Mouse (Mus musculus) hindbrain, embryonic 11.5 days (tissue): ENCODE results near the gene Hexdc. TPM values are rescaled to one million over a fixed set of nuclear protein-coding genes. Genes with fewer than 3 reads are reported as not detected.
A peak's percentile ranks its signal among the peaks of the same experiment; 100 is the strongest.

Source experiments
- ATAC-seq: fragments of 200-750 bp; cut with Nextera tagmentation; 2 replicates; pipeline ENCODE4 v1.8.0; 2017; ENCODE audit warnings: mild to moderate bottlenecking, moderate TSS enrichment, moderate library complexity; ENCODE audit not compliant: low FRiP score
- DNase-seq: peaks from one replicate; pipeline ENCODE4 v3.0.0-alpha.2; 2015; ENCODE audit warnings: low spot score
- H3K27ac ChIP-seq: fragments of 300-500 bp; sonication (generic); 2 replicates; pipeline ENCODE4 v1.5.1; 2014; ENCODE audit warnings: mild to moderate bottlenecking, low read depth, low read length
- H3K27me3 ChIP-seq: fragments of 300-500 bp; sonication (generic); 2 replicates; pipeline ENCODE4 v1.6.1; 2014; ENCODE audit warnings: mild to moderate bottlenecking, low read length, moderate library complexity, mixed read lengths; ENCODE audit not compliant: control insufficient read depth, insufficient read depth
- H3K36me3 ChIP-seq: fragments of 300-500 bp; sonication (generic); 2 replicates; pipeline ENCODE4 v1.6.1; 2014; ENCODE audit warnings: mild to moderate bottlenecking, low read length, moderate library complexity, mixed read lengths; ENCODE audit not compliant: control insufficient read depth, insufficient read depth
- H3K4me1 ChIP-seq: fragments of 300-500 bp; sonication (generic); replicated peaks from 2 replicates; pipeline ENCODE4 v1.6.1; 2014; ENCODE audit warnings: low read length, mixed read lengths; ENCODE audit not compliant: control insufficient read depth, insufficient read depth
- H3K4me2 ChIP-seq: fragments of 300-500 bp; sonication (generic); replicated peaks from 2 replicates; pipeline ENCODE4 v1.6.1; 2014; ENCODE audit warnings: mild to moderate bottlenecking, low read depth, low read length
- H3K4me3 ChIP-seq: fragments of 300-500 bp; sonication (generic); 2 replicates; pipeline ENCODE4 v1.5.1; 2014; ENCODE audit warnings: low read depth, low read length
- H3K9ac ChIP-seq: fragments of 300-500 bp; sonication (generic); 2 replicates; pipeline ENCODE4 v1.6.1; 2014; ENCODE audit warnings: low read depth, low read length
- H3K9me3 ChIP-seq: fragments of 300-500 bp; sonication (generic); 2 replicates; pipeline ENCODE4 v1.6.1; 2016; ENCODE audit warnings: low read length; ENCODE audit not compliant: control insufficient read depth
- WGBS: fragments of 180-500 bp; shearing (Covaris S2); extraction: QIAGEN DNeasy Blood & Tissue Kit; methylation state at CpG from one replicate; pipeline ENCODE4 v1.1.7; 2014; 5-methylcytosine and 5-hydroxymethylcytosine counted together
- polyA plus RNA-seq: library from polyadenylated mRNA; unstranded; fragments of >200 nt; fragmentation: Nextera tagmentation; extraction: Ambion mirVana; gene quantifications from 2 replicates; pipeline ENCODE4 v1.2.1, GENCODE M21; 2014

The Hexdc gene
- polyA plus RNA-seq, 1 experiment from 2014 or later = 7.0 TPM

GRCm38 (mm10) chr11:121203859-121204160 is 423 bp upstream of the Hexdc start:
- no peak overlapping the region for H3K27ac ChIP-seq
- WGBS = 0% methylated on average over 5 of the region's 5 CpGs

GRCm38 (mm10) chr11:121216831-121217230 is 12.6 kb downstream of the Hexdc start:
- Histone ChIP-seq H3K4me2 (no peak overlapping the region), H3K9me3 (no peaks in the 10 kb centered on the region), H3K27ac (no peak overlapping the region), H3K36me3 (no peaks in the 10 kb centered on the region), H3K4me3 (no peak overlapping the region), H3K27me3 (no peaks in the 10 kb centered on the region), H3K4me1 (no peaks in the 10 kb centered on the region), H3K9ac (no peak overlapping the region)
- ATAC-seq (no peak), DNase-seq (no peak)
- 93% methylated on average over 3 of the region's 3 CpGs for WGBS

More at GRCm38 (mm10) chr11:121203859-121204160, 423 bp upstream of the Hexdc start:
- Histone ChIP-seq H3K4me3 (peak overlapping the region; percentile 79), H3K27me3 (no peaks in the 10 kb centered on the region), H3K4me1 (peaks cover 5% of the 10 kb centered on the region; the same call in 1 of the 2 replicates), H3K9ac (peak overlapping the region; percentile 83), H3K36me3 (no peaks in the 10 kb centered on the region), H3K9me3 (no peaks in the 10 kb centered on the region), H3K4me2 (peak overlapping the region; percentile 80)
- no peak for DNase-seq
- ATAC-seq = no peak

GRCm38 (mm10) chr11:121219776-121220175 is 15.5 kb downstream of the Hexdc start:
- no peak overlapping the region for H3K9ac ChIP-seq
- no peak overlapping the region for H3K4me2 ChIP-seq
- no peaks in the 10 kb centered on the region for H3K9me3 ChIP-seq
- ATAC-seq (no peak), DNase-seq (no peak)
- H3K27ac ChIP-seq = no peak overlapping the region
- 0 out of 2 replicates have a peak, but pooled peaks cover 3% of the 10 kb centered on the region for H3K36me3 ChIP-seq
- no peak overlapping the region for H3K4me3 ChIP-seq
- H3K27me3 ChIP-seq = no peaks in the 10 kb centered on the region
- 91% methylated on average over 11 of the region's 11 CpGs for WGBS
- no peaks in the 10 kb centered on the region for H3K4me1 ChIP-seq

GRCm38 (mm10) chr11:121220771-121221170 is 16.5 kb downstream of the Hexdc start:
- no peaks in the 10 kb centered on the region for H3K4me1 ChIP-seq
- ATAC-seq = no peak
- no peaks in the 10 kb centered on the region for H3K27me3 ChIP-seq
- H3K36me3 ChIP-seq = 0 out of 2 replicates have a peak, but pooled peaks cover 3% of the 10 kb centered on the region
- no peaks in the 10 kb centered on the region for H3K9me3 ChIP-seq
- no peak overlapping the region for H3K4me2 ChIP-seq
- H3K9ac ChIP-seq = no peak overlapping the region
- H3K4me3 ChIP-seq = no peak overlapping the region
- 82% methylated on average over 5 of the region's 5 CpGs for WGBS
- no peak for DNase-seq
- no peak overlapping the region for H3K27ac ChIP-seq

- Histone ChIP-seq H3K9me3 (no peaks in the 10 kb centered on the region), H3K4me1 (no peaks in the 10 kb centered on the region), H3K36me3 (0 out of 2 replicates have a peak, but pooled peaks cover 3% of the 10 kb centered on the region), H3K27me3 (no peaks in the 10 kb centered on the region), H3K9ac (no peak overlapping the region), H3K4me2 (no peak overlapping the region), H3K27ac (no peak overlapping the region), H3K4me3 (no peak overlapping the region)
- DNase-seq (no peak), ATAC-seq (no peak)
- 91% methylated on average over 6 of the region's 6 CpGs for WGBS
These were observed 17.2 kb downstream of the Hexdc start for GRCm38 (mm10) chr11:121221321-121222010.

- 33% methylated on average over 21 of the region's 21 CpGs for WGBS
- H3K9me3 ChIP-seq = no peaks in the 10 kb centered on the region
- H3K9ac ChIP-seq = peak overlapping the region; percentile 73
- H3K27ac ChIP-seq = 0 out of 2 replicates have a peak overlapping the region, but pooled peaks have one; percentile 21
- DNase-seq (peak; percentile 7), ATAC-seq (peak; percentile 43; the same call in 1 of the 2 replicates)
- H3K4me2 ChIP-seq = peak overlapping the region; percentile 80
- H3K27me3 ChIP-seq = no peaks in the 10 kb centered on the region
- H3K36me3 ChIP-seq = peaks cover 3% of the 10 kb centered on the region; the same call in 1 of the 2 replicates
- peak overlapping the region; percentile 66 for H3K4me3 ChIP-seq
- H3K4me1 ChIP-seq = 0 out of 2 replicates have a peak, but pooled peaks cover 2% of the 10 kb centered on the region
These were observed 24.1 kb downstream of the Hexdc start for GRCm38 (mm10) chr11:121228129-121229017.

- Histone ChIP-seq H3K27ac (0 out of 2 replicates have a peak within 1 kb of the TSS, but pooled peaks have one; percentile 21), H3K9me3 (no peaks in the 10 kb centered on the region), H3K4me1 (0 out of 2 replicates have a peak, but pooled peaks cover 2% of the 10 kb centered on the region), H3K4me2 (peak within 1 kb of the TSS; percentile 80), H3K36me3 (peaks cover 3% of the 10 kb centered on the region; the same call in 1 of the 2 replicates), H3K4me3 (peak within 1 kb of the TSS; percentile 66), H3K27me3 (no peaks in the 10 kb centered on the region), H3K9ac (peak within 1 kb of the TSS; percentile 73)
- ATAC-seq = peak; percentile 88
- peak; percentile 78 for DNase-seq
- under 1% methylated on average over 23 of the region's 23 CpGs for WGBS
These were observed 24.8 kb downstream of the Hexdc start, which contains the start of gene Cybc1 for GRCm38 (mm10) chr11:121229018-121229439. TSS of gene Cybc1 (minus strand) at chr11:121229322.

GRCm38 (mm10) chr11:121231191-121231590 is 27.0 kb downstream of the Hexdc start:
- WGBS = 80% methylated on average over 4 of the region's 4 CpGs
- H3K36me3 ChIP-seq = no peaks in the 10 kb centered on the region; the same call in 1 of the 2 replicates
- no peaks in the 10 kb centered on the region for H3K9me3 ChIP-seq
- H3K4me2 ChIP-seq = no peak overlapping the region
- no peak overlapping the region for H3K4me3 ChIP-seq
- 0 out of 2 replicates have a peak, but pooled peaks cover 2% of the 10 kb centered on the region for H3K4me1 ChIP-seq
- no peak for DNase-seq
- no peak overlapping the region for H3K27ac ChIP-seq
- H3K9ac ChIP-seq = no peak overlapping the region
- no peak for ATAC-seq
- H3K27me3 ChIP-seq = no peaks in the 10 kb centered on the region
